Mouse (Mus musculus): ENCODE results near the gene Cyp2s1. TPM values are rescaled to one million over a fixed set of nuclear protein-coding genes. Genes with fewer than 3 reads are reported as not detected.
A peak's percentile ranks its signal among the peaks of the same experiment; 100 is the strongest.

Cyp2s1 gene
- total and polyA plus RNA-seq, 3 experiments = 5.7 to 10.1 (median 5.9) TPM

DNA sequence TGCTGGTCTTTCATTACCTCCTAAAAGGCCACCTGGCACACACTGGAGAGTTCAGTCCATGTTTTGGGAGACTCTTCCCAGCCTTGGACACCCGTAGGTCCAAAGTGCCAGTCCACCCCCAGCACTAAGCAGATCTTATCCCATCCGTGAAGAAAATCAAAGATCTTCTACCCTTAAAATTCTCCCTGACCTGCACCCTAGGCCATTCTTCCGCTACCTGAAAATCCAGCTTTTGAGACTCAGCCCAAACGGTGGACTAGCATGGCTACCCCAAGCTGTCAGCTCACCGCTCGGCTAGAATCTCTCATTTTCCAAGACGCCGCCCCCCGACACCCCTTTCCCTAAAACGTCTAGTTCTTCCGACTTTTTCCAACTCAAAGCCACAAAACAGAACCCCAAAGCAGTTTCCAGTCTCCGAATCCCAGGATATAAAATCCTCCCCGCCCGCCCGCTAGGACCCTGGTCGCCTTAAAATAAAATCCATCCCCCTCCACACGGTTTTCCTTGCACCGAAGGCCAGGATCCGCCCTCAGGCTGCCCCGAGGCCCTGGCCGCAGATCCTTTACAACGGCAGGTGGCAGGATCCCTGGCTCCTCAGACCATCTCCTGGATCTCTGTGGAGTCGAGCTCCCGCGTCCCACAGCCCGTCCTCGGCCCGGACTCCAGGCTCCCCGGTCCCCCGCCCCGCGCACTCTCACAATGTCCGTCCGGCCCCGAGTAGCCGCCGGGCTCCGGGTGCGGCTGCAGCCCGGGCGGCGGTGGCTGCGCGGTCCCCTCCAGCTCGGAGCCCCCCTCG lies 62.9 kb downstream of the Cyp2s1 start:
- no peak for TF ChIP-seq POLR2A (IDR thresholded peaks at IDR 0.05; ENCODE audit: insufficient read depth, low read depth, low read length)
- TF ChIP-seq CTCF (IDR thresholded peaks at IDR 0.05) = no peak
- no peak for TF ChIP-seq EP300 (IDR thresholded peaks at IDR 0.05; ENCODE audit: insufficient read depth, low read depth, low read length)
- peak overlapping the region; percentile 99 for H3K9ac ChIP-seq (ENCODE audit: low read depth, low read length)
- under 1% methylated on average over 46 of the region's 46 CpGs for WGBS
- peak overlapping the region; percentile 71 for H3K4me3 ChIP-seq
- H3K27ac ChIP-seq = peak overlapping the region; percentile 96
- peaks cover 5% of the 10 kb centered on the region for H3K79me2 ChIP-seq (replicated peaks; ENCODE audit: control insufficient read depth, insufficient read depth, low read length)
- H3K4me1 ChIP-seq (ENCODE audit: control insufficient read depth, insufficient read depth, low read length) = peaks cover 7% of the 10 kb centered on the region
- H3K27me3 ChIP-seq (ENCODE audit: control insufficient read depth, insufficient read depth, low read length) = no peaks in the 10 kb centered on the region
- DNase-seq = peak in 1 of 2 experiments; percentile 27
- intact Hi-C loops (cut with DNase I) = loop anchor here (2.0 kb wide), 2 partner anchors 33 to 67 kb away; partner anchors contain the start of gene Tgfb1
- peaks cover 23% of the 10 kb centered on the region for H3K36me3 ChIP-seq (ENCODE audit: control insufficient read depth, insufficient read depth, low read length)

DNA sequence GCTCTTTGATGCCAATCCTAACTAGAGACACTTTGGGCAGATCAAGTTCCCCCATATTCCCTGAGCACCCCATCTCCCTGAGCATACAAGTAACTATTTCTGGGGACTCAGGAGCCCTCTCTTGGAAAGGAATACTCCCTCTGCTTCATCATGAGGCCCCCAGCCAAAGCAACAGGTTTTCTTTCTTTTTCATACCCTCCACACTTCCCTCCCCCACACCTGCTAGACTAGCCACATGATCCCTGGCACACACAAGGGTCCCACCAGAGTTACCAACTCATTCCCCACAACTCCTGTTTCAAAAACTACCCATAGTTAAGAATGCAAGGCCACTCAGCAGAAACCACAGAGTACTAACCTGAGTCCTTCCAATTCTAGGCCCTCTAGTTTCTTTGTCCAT lies 63.6 kb downstream of the Cyp2s1 start:
- peaks cover 7% of the 10 kb centered on the region for H3K4me1 ChIP-seq (ENCODE audit: control insufficient read depth, insufficient read depth, low read length)
- peak overlapping the region; percentile 71 for H3K4me3 ChIP-seq
- no peak overlapping the region; the same call in 1 of the 2 replicates for H3K9ac ChIP-seq (ENCODE audit: low read depth, low read length)
- no peaks in the 10 kb centered on the region for H3K27me3 ChIP-seq (ENCODE audit: control insufficient read depth, insufficient read depth, low read length)
- TF ChIP-seq POLR2A (IDR thresholded peaks at IDR 0.05; ENCODE audit: insufficient read depth, low read depth, low read length) (no peak), CTCF (IDR thresholded peaks at IDR 0.05) (no peak), EP300 (IDR thresholded peaks at IDR 0.05; ENCODE audit: insufficient read depth, low read depth, low read length) (no peak)
- H3K79me2 ChIP-seq (replicated peaks; ENCODE audit: control insufficient read depth, insufficient read depth, low read length) = peaks cover 5% of the 10 kb centered on the region
- intact Hi-C loops (cut with DNase I) = loop anchor here (2.0 kb wide), 1 partner anchor 32 kb away; no protein-coding TSS in a partner anchor
- peak overlapping the region; percentile 96; the same call in 1 of the 2 replicates for H3K27ac ChIP-seq
- H3K36me3 ChIP-seq (ENCODE audit: control insufficient read depth, insufficient read depth, low read length) = peaks cover 23% of the 10 kb centered on the region
- DNase-seq = no peak

Small RNAs within 50 kb of the gene (microRNA-seq; reads per million reads assigned to microRNA genes)
- 0 reads per million in 2 experiments for gene Gm24865

Other genes starting within 250 kb of the Cyp2s1 start
- under 1 TPM in 1 of 2 experiments, not detected in 1; 0.47 TPM for gene Erich4, start 201.0 kb downstream of the Cyp2s1 start, total RNA-seq (2021)
- gene Erich4, start 201.0 kb downstream of the Cyp2s1 start, polyA plus RNA-seq (2012; rRNA removed) = not detected in 2 replicates
- gene Dmac2, start 197.5 kb downstream of the Cyp2s1 start, total RNA-seq (2021) = 10 to 100 TPM; 52.2 to 61.8 TPM
- 83.8 and 85.2 TPM in 2 replicates for gene Dmac2, start 197.5 kb downstream of the Cyp2s1 start, polyA plus RNA-seq (2012; rRNA removed)
- 1 to 10 TPM; 2.3 to 3.8 TPM for gene B3gnt8, start 190.3 kb downstream of the Cyp2s1 start, total RNA-seq (2021)
- gene B3gnt8, start 190.3 kb downstream of the Cyp2s1 start, polyA plus RNA-seq (2012; rRNA removed) = 4.7 and 6.4 TPM in 2 replicates
- 100 to 1,000 TPM; 225 to 312 TPM for gene Bckdha, start 157.9 kb downstream of the Cyp2s1 start, total RNA-seq (2021)
- 490 and 545 TPM in 2 replicates for gene Bckdha, start 157.9 kb downstream of the Cyp2s1 start, polyA plus RNA-seq (2012; rRNA removed)
- 10 to 100 TPM; 16.6 to 20.5 TPM for gene Exosc5, start 157.7 kb downstream of the Cyp2s1 start, total RNA-seq (2021)
- 21.0 and 23.5 TPM in 2 replicates for gene Exosc5, start 157.7 kb downstream of the Cyp2s1 start, polyA plus RNA-seq (2012; rRNA removed)
- gene Tmem91, start 141.7 kb downstream of the Cyp2s1 start, total RNA-seq (2021) = not detected
- 1.1 TPM in 1 of 2 replicates, not detected in the other for gene Tmem91, start 141.7 kb downstream of the Cyp2s1 start, polyA plus RNA-seq (2012; rRNA removed)
- 10 to 100 TPM in 1 of 2 experiments, 1 to 10 TPM in 1; 7.9 to 10.2 TPM for gene B9d2, start 136.1 kb downstream of the Cyp2s1 start, total RNA-seq (2021)
- gene B9d2, start 136.1 kb downstream of the Cyp2s1 start, polyA plus RNA-seq (2012; rRNA removed) = 31.5 and 32.2 TPM in 2 replicates
- gene Tgfb1, start 129.9 kb downstream of the Cyp2s1 start, total RNA-seq (2021) = 10 to 100 TPM; 21.5 to 22.5 TPM
- 16.3 and 24.7 TPM in 2 replicates for gene Tgfb1, start 129.9 kb downstream of the Cyp2s1 start, polyA plus RNA-seq (2012; rRNA removed)
- 10 to 100 TPM; 51.8 to 59.3 TPM for gene Ccdc97, start 97.8 kb downstream of the Cyp2s1 start, total RNA-seq (2021)
- 62.9 and 72.6 TPM in 2 replicates for gene Ccdc97, start 97.8 kb downstream of the Cyp2s1 start, polyA plus RNA-seq (2012; rRNA removed)
- gene Hnrnpul1, start 62.2 kb downstream of the Cyp2s1 start, total RNA-seq (2021) = 10 to 100 TPM; 71.0 to 76.2 TPM
- 24.5 and 29.4 TPM in 2 replicates for gene Hnrnpul1, start 62.2 kb downstream of the Cyp2s1 start, polyA plus RNA-seq (2012; rRNA removed)
- gene Axl, start 28.2 kb downstream of the Cyp2s1 start, total RNA-seq (2021) = 10 to 100 TPM; 75.0 to 82.4 TPM
- 51.8 and 73.7 TPM in 2 replicates for gene Axl, start 28.2 kb downstream of the Cyp2s1 start, polyA plus RNA-seq (2012; rRNA removed)
- 1 to 10 TPM; 1.3 to 3.1 TPM for gene Cyp2b10, start 80.7 kb upstream of the Cyp2s1 start, total RNA-seq (2021)
- gene Cyp2b10, start 80.7 kb upstream of the Cyp2s1 start, polyA plus RNA-seq (2012; rRNA removed) = 0.29 and 1.8 TPM in 2 replicates
- not detected for gene Cyp2b13, start 244.6 kb upstream of the Cyp2s1 start, total RNA-seq (2021)
- gene Cyp2b13, start 244.6 kb upstream of the Cyp2s1 start, polyA plus RNA-seq (2012; rRNA removed) = not detected in 2 replicates

All from heart, adult 2 months (tissue).